Comparison of ENCODE assay signal across 26 mouse cellular contexts in genomic region chr1:192197495-192197894, GRCm38 (mm10). TPM values are rescaled to one million over a fixed set of nuclear protein-coding genes. Genes with fewer than 3 reads are reported as not detected.
A peak's percentile ranks its signal among the peaks of the same experiment; 100 is the strongest.
DNase-seq lines count a peak whose midpoint lies in the region; ATAC-seq and TF ChIP-seq lines count a peak whose summit lies in the region.
"Had no signal": no experiment of that assay in that cellular context is flagged by ENCODE, and none has a peak within 500 bp of the region (broad histone marks: within the 10 kb centered on the region; RNA-seq: fewer than 3 reads in every experiment).

No protein-coding gene starts in this region.

- no peak for TF ChIP-seq EP300 in stomach, postnatal 0 days (optimal IDR thresholded peaks at IDR 0.05)

- 26% methylated on average over 10 of the region's 10 CpGs for WGBS in stomach, postnatal 0 days

- no peak for DNase-seq in frontal cortex, postnatal 25 days (ENCODE audit: low spot score in 2 of 2)
- DNase-seq in kidney, postnatal 14 days, result peak; percentile 7
- DNase-seq in kidney, adult 11 months, result no peak
- peak; percentile 62 for DNase-seq in lung, postnatal 25 days (ENCODE audit: low spot score)
- no peak for DNase-seq in stomach, postnatal 0 days (ENCODE audit: low spot score)
- DNase-seq in left cerebral cortex, postnatal 4 days, result no peak
- no peak for DNase-seq in right cerebral cortex, adult 18-20 months
- DNase-seq: adrenal gland, adult 8-10 months; cerebellum, adult 9-10 months; cerebellum, postnatal 36 days; gastrocnemius, postnatal 36 days; kidney, adult 8-10 months; liver, embryonic 13.5 days; right cerebral cortex, postnatal 4 days; thymus, postnatal 4 days had no signal

- H3K4me2 ChIP-seq in stomach, postnatal 0 days (replicated peaks; ENCODE audit: low read depth), result no peak overlapping the region
- H3K4me2 ChIP-seq: forebrain, embryonic 13.5 days; heart, embryonic 15.5 days; limb, embryonic 15.5 days; liver, embryonic 13.5 days; lung, embryonic 15.5 days; midbrain, embryonic 12.5 days had no signal

- no peak overlapping the region for H3K4me3 ChIP-seq in stomach, postnatal 0 days (ENCODE audit: low read depth, low read length)
- H3K4me3 ChIP-seq: forebrain, embryonic 13.5 days; heart, embryonic 15.5 days; layer of hippocampus, adult 2 months; limb, embryonic 15.5 days; liver, embryonic 13.5 days; lung, embryonic 15.5 days; megakaryocyte, embryonic 14.5 days; midbrain, embryonic 12.5 days had no signal

- no peak for TF ChIP-seq CTCF in stomach, postnatal 0 days (IDR thresholded peaks at IDR 0.05; ENCODE audit: low read depth)

- no peak overlapping the region for H3K27ac ChIP-seq in stomach, postnatal 0 days (replicated peaks)
- H3K27ac ChIP-seq: forebrain, embryonic 13.5 days; heart, embryonic 15.5 days; layer of hippocampus, adult 2 months; limb, embryonic 15.5 days; liver, embryonic 13.5 days; lung, embryonic 15.5 days; midbrain, embryonic 12.5 days had no signal

- H3K4me1 ChIP-seq in stomach, postnatal 0 days (replicated peaks; ENCODE audit: control insufficient read depth, insufficient read depth), result no peaks in the 10 kb centered on the region
- H3K4me1 ChIP-seq: forebrain, embryonic 13.5 days; liver, embryonic 13.5 days; megakaryocyte, embryonic 14.5 days; midbrain, embryonic 12.5 days had no signal

- H3K27me3 ChIP-seq in stomach, postnatal 0 days (ENCODE audit: control insufficient read depth, insufficient read depth, low read length), result no peaks in the 10 kb centered on the region
- H3K27me3 ChIP-seq: CH12.LX; lung, embryonic 15.5 days had no signal

- H3K9me3 ChIP-seq in stomach, postnatal 0 days (ENCODE audit: control insufficient read depth, low read length), result no peaks in the 10 kb centered on the region
- H3K9me3 ChIP-seq: forebrain, embryonic 13.5 days; heart, embryonic 15.5 days; limb, embryonic 15.5 days; liver, embryonic 13.5 days; lung, embryonic 15.5 days; megakaryocyte, embryonic 14.5 days; midbrain, embryonic 12.5 days had no signal

- intact Hi-C loops in left cerebral cortex, postnatal 4 days (cut with DNase I), result loop anchor here (10.0 kb wide), 2 partner anchors 97 to 227 kb away; no protein-coding TSS in a partner anchor

- no peaks in the 10 kb centered on the region for H3K36me3 ChIP-seq in stomach, postnatal 0 days (ENCODE audit: control insufficient read depth, insufficient read depth, low read length)
- H3K36me3 ChIP-seq: heart, embryonic 15.5 days; limb, embryonic 15.5 days; liver, embryonic 13.5 days; lung, embryonic 15.5 days; midbrain, embryonic 12.5 days had no signal

- no peak overlapping the region for H3K9ac ChIP-seq in stomach, postnatal 0 days (ENCODE audit: low read length)
- H3K9ac ChIP-seq: forebrain, embryonic 13.5 days; heart, embryonic 15.5 days; limb, embryonic 15.5 days; liver, embryonic 13.5 days; lung, embryonic 15.5 days; midbrain, embryonic 12.5 days had no signal

- ATAC-seq in frontal cortex, adult (ENCODE audit: low TSS enrichment), result peak; percentile 38; the same call in 1 of the 2 replicates
- no peak for ATAC-seq in stomach, postnatal 0 days (ENCODE audit: low FRiP score, low TSS enrichment)
- ATAC-seq: forebrain, embryonic 13.5 days; hindbrain, embryonic 16.5 days had no signal

RNA-seq across cellular contexts. Expression of gene Kcnh1, which starts 6.9 kb away (rescaled TPM):
- 0.22 and 0.27 TPM in 2 replicates for polyA plus RNA-seq in stomach, postnatal 0 days (2015; fragmentation: Nextera tagmentation; extraction: Ambion mirVana)
- 10 to 100 TPM; 19.7 to 20.1 TPM for total RNA-seq in left cerebral cortex, postnatal 4 days (2021)
- total RNA-seq: CH12.LX; gastrocnemius, postnatal 36 days; neutrophil, adult 5-6 weeks had no signal

RNA-seq across cellular contexts. Expression of gene Rcor3, which starts 59.6 kb away (rescaled TPM):
- polyA plus RNA-seq in stomach, postnatal 0 days (2015; fragmentation: Nextera tagmentation; extraction: Ambion mirVana), result 16.5 and 16.9 TPM in 2 replicates
- total RNA-seq in left cerebral cortex, postnatal 4 days (2021), result 10 to 100 TPM; 58.1 to 69.2 TPM

Comparison
In these comparisons a context has a peak if more than half of its experiments do, and no peak if none do; other contexts are left out.
1. DNase-seq: peak in kidney, postnatal 14 days (single experiment) and lung, postnatal 25 days (single experiment); none in frontal cortex, postnatal 25 days (0 of 2), kidney, adult 11 months (single experiment), stomach, postnatal 0 days (single experiment), left cerebral cortex, postnatal 4 days (single experiment) and right cerebral cortex, adult 18-20 months (single experiment).